Mouse (Mus musculus): Measurements from ENCODE around the gene Diaph3. TPM values are rescaled to one million over a fixed set of nuclear protein-coding genes. Genes with fewer than 3 reads are reported as not detected.

Gene Diaph3
- polyA plus RNA-seq, 1 experiment from 2014 or later, result 5.8 TPM

Small RNA genes within 50 kb of the gene (microRNA-seq; reads per million reads assigned to microRNA genes)
- not detected for gene Gm23438

Measured in neural tube, embryonic 12.5 days (tissue).